Mouse (Mus musculus): ENCODE results near the gene Adamts8.

Gene Adamts8

GRCm38 (mm10) chr9:30942512-30943313 is at the start of gene Adamts8:
TSS of gene Adamts8 (plus strand) at chr9:30942562.
- peak; percentile 32 to 60 for DNase-seq (ENCODE audit: low spot score in 2 of 2)

- no peak for DNase-seq (ENCODE audit: low spot score in 2 of 2)
These were observed 46.7 kb upstream of the Adamts8 start for GRCm38 (mm10) chr9:30895618-30896017.

GRCm38 (mm10) chr9:30896752-30897151 is 45.6 kb upstream of the Adamts8 start:
- DNase-seq (ENCODE audit: low spot score in 2 of 2) = peak; percentile 26 to 35

- no peak for DNase-seq (ENCODE audit: low spot score in 2 of 2)
These were observed 45.2 kb upstream of the Adamts8 start for GRCm38 (mm10) chr9:30897169-30897568.

GRCm38 (mm10) chr9:30902152-30902551 is 40.2 kb upstream of the Adamts8 start:
- no peak for DNase-seq (ENCODE audit: low spot score in 2 of 2)

- DNase-seq (ENCODE audit: low spot score in 2 of 2) = no peak
These were observed 39.7 kb upstream of the Adamts8 start for GRCm38 (mm10) chr9:30902641-30903040.

- DNase-seq (ENCODE audit: low spot score in 2 of 2) = no peak
These were observed 39.1 kb upstream of the Adamts8 start for GRCm38 (mm10) chr9:30903266-30903665.

GRCm38 (mm10) chr9:30905861-30906260 is 36.5 kb upstream of the Adamts8 start:
- DNase-seq (ENCODE audit: low spot score in 2 of 2) = no peak

GRCm38 (mm10) chr9:30906426-30906825 is 35.9 kb upstream of the Adamts8 start:
- DNase-seq (ENCODE audit: low spot score in 2 of 2) = no peak

GRCm38 (mm10) chr9:30907677-30908295 is 34.6 kb upstream of the Adamts8 start:
- no peak for DNase-seq (ENCODE audit: low spot score in 2 of 2)

GRCm38 (mm10) chr9:30908296-30908690 is 34.1 kb upstream of the Adamts8 start:
- no peak for DNase-seq (ENCODE audit: low spot score in 2 of 2)

GRCm38 (mm10) chr9:30908973-30909372 is 33.4 kb upstream of the Adamts8 start:
- DNase-seq (ENCODE audit: low spot score in 2 of 2) = no peak

- DNase-seq (ENCODE audit: low spot score in 2 of 2) = no peak
These were observed 31.9 kb upstream of the Adamts8 start for GRCm38 (mm10) chr9:30910491-30910890.

GRCm38 (mm10) chr9:30912161-30912560 is 30.2 kb upstream of the Adamts8 start:
- DNase-seq (ENCODE audit: low spot score in 2 of 2) = no peak

GRCm38 (mm10) chr9:30913429-30913828 is 28.9 kb upstream of the Adamts8 start:
- no peak for DNase-seq (ENCODE audit: low spot score in 2 of 2)

GRCm38 (mm10) chr9:30914241-30914640 is 28.1 kb upstream of the Adamts8 start:
- DNase-seq (ENCODE audit: low spot score in 2 of 2) = no peak

GRCm38 (mm10) chr9:30916266-30916968 is 25.9 kb upstream of the Adamts8 start:
- no peak for DNase-seq (ENCODE audit: low spot score in 2 of 2)

- DNase-seq (ENCODE audit: low spot score in 2 of 2) = no peak
These were observed 23.7 kb upstream of the Adamts8 start for GRCm38 (mm10) chr9:30918466-30919356.

- DNase-seq (ENCODE audit: low spot score in 2 of 2) = no peak
These were observed 22.7 kb upstream of the Adamts8 start for GRCm38 (mm10) chr9:30919686-30920085.

GRCm38 (mm10) chr9:30920736-30921135 is 21.6 kb upstream of the Adamts8 start:
- no peak for DNase-seq (ENCODE audit: low spot score in 2 of 2)

GRCm38 (mm10) chr9:30921261-30922103 is 20.9 kb upstream of the Adamts8 start:
- peak in 1 of 2 experiments; percentile 32 for DNase-seq (ENCODE audit: low spot score in 2 of 2)

Measured in right cerebral cortex, adult 2 months (tissue).